Mouse (Mus musculus) G1E (cell line): ENCODE data around the gene Gadd45gip1.

ENCODE experiments used
- CTCF ChIP-seq: IDR thresholded peaks from 2 replicates; pipeline ENCODE4 v1.5.1; 2012; ENCODE audit warnings: low read depth, low read length, inconsistent platforms, mixed read lengths
- POLR2AphosphoS5 ChIP-seq: IDR thresholded peaks from 2 replicates; pipeline ENCODE4 v1.6.1; 2012; ENCODE audit warnings: low read depth, low read length, inconsistent platforms; ENCODE audit not compliant: insufficient replicate concordance

DNA sequence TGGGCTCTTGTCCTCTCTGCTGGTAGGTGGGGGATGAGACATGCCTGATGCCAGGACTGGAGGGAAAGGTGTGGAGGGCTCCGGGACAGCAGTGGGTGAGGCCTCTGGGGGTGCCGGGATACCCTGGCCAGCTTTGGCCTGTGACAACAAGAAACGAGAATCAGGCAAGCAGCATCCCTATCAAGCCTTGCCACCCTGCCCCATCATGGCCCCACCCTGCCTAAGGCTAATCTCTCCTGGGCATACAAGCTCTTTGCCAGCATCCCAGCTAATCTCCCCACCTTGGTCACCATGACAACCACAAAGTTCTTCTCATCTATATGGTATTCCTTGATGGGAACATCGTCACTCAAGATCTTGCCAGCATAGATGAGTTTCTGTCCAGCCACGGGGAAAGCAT lies 7.2 kb downstream of the Gadd45gip1 start:
- TF ChIP-seq CTCF = no peak
- TF ChIP-seq POLR2AphosphoS5 = no peak
